Mouse (Mus musculus): Measurements from ENCODE around the gene H2al1f. TPM values are rescaled to one million over a fixed set of nuclear protein-coding genes. Genes with fewer than 3 reads are reported as not detected.

H2al1f gene
- polyA plus RNA-seq, 2 experiments from 2014 or later, result not detected

Other genes starting within 250 kb of the H2al1f start
- gene H2al1a, start 15.9 kb upstream of the H2al1f start, polyA plus RNA-seq (2017; shearing (Covaris generic)), result not detected
- gene H2al1b, start 12.7 kb upstream of the H2al1f start, polyA plus RNA-seq (2017; shearing (Covaris generic)), result not detected
- not detected for gene H2al1c, start 9.5 kb upstream of the H2al1f start, polyA plus RNA-seq (2017; shearing (Covaris generic))
- not detected for gene H2al1d, start 6.3 kb upstream of the H2al1f start, polyA plus RNA-seq (2017; shearing (Covaris generic))
- not detected for gene H2al1e, start 3.2 kb upstream of the H2al1f start, polyA plus RNA-seq (2017; shearing (Covaris generic))
- gene H2al1g, start 3.1 kb downstream of the H2al1f start, polyA plus RNA-seq (2017; shearing (Covaris generic)), result not detected
- not detected for gene H2al1h, start 6.3 kb downstream of the H2al1f start, polyA plus RNA-seq (2017; shearing (Covaris generic))
- gene H2al1i, start 9.5 kb downstream of the H2al1f start, polyA plus RNA-seq (2017; shearing (Covaris generic)), result not detected
- not detected for gene H2al1j, start 12.7 kb downstream of the H2al1f start, polyA plus RNA-seq (2017; shearing (Covaris generic))

Data from activated CD4-positive, CD25-positive, alpha-beta regulatory T cell, adult 4 months (primary cell).